Mouse (Mus musculus) urinary bladder, postnatal 4 days (tissue): Measurements from ENCODE around the gene Olfr1013.

Experiments used
- DNase-seq, 2 experiments: peaks; one replicate each; pipeline ENCODE4 v3.0.0; 2021 to 2022; ENCODE audit warnings: low spot score in 2 of 2

Olfr1013 gene

GRCm38 (mm10) chr2:85766798-85767197 lies at the start of gene Olfr1013:
Olfr1013 (plus strand) TSS chr2:85767098.
- DNase-seq = no peak

DNA sequence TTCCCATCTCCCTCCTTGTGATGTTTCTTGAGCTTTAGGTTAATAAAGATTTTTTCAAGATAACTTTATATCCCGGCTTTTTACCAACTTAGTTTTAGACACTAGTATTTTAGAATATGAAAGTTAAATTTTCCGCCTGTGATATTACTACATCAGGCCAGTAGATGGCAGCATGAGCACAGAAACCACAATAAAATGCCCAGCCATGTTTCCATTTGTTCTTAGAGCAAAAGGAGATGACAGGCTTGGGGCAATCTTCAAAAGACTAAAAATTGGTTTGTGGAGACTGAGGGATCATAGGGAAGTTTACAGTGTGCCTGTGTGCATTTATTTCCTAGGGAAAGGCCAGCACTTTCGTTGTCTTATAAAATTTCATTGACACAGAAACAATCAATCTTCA lies 41.1 kb upstream of the Olfr1013 start:
- no peak for DNase-seq

- no peak for DNase-seq
These were observed 13.1 kb upstream of the Olfr1013 start for GRCm38 (mm10) chr2:85753822-85754221.

- no peak for DNase-seq
These were observed 4.2 kb upstream of the Olfr1013 start, which contains the start of gene Olfr1012 for GRCm38 (mm10) chr2:85762666-85763065. Olfr1012 (minus strand) TSS chr2:85762766.

- DNase-seq = no peak
These were observed 5.5 kb downstream of the Olfr1013 start, which contains the start of gene Olfr1014 for GRCm38 (mm10) chr2:85772413-85772812. Olfr1014 (plus strand) TSS chr2:85772713.

DNA sequence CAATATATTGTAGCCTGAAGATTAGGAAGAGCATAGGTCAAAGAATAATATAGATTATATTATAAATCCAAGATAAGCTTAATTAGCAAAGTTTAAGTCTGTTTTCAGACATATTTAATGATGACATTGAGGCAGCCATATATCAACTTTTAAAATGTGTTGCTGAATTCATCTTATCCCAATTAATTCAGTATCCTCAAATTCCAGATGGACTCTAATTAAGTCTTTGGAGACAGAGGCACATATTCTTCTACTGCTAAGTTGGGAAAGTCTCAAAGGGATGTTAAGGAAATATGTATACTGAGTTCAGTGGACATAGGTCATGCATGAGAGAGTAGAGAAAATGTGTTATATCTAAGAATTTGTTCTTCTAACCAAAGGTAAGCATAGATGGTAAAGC lies 14.8 kb downstream of the Olfr1013 start, which contains the start of gene Olfr1015:
TSS of gene Olfr1015 (plus strand) at position 301 of the 400 bp plus-strand sequence.
- DNase-seq = no peak

DNA sequence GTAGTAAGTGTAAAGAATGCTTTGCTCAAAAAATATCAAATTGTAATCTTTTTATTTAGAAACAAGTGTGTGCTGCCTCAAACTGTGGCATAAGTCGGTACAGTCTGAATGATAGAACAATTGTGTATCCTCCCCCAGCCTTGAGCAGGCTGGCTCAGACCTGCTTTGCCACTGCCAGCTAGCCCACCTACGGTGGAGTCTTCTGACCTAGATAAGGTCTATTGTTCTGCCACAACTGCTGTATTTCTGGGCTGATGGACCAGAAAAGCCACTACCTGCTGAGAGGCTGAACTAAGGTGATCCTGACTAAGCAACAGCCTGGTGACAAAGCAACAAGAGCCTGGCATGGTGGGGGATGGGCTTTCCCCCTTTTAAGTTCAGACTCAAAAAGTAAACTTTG lies 25.4 kb downstream of the Olfr1013 start:
- no peak for DNase-seq

DNA sequence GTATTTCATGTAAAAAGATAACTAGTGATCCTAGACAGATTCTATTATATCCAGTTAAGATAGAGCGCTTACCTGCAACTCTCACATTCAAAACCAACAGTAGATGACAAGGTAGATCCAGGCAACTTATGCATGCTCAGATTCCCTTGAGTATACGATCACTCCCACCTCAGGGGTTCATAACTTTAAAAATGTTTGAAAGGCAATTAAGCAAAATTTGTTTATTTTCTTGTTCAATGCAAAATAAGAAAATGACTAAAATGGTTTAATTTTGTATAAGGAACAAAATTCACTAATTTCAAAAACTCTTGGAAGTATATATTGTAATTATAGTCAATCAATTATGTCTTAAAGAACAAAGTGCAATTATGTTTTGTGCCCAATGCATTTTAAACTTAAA lies 35.5 kb downstream of the Olfr1013 start, which contains the start of gene Olfr1016:
TSS of gene Olfr1016 (minus strand) at position 101 of the 400 bp plus-strand sequence.
- DNase-seq = no peak

- no peak for DNase-seq
These were observed 37.6 kb downstream of the Olfr1013 start for GRCm38 (mm10) chr2:85804501-85804900.

DNA sequence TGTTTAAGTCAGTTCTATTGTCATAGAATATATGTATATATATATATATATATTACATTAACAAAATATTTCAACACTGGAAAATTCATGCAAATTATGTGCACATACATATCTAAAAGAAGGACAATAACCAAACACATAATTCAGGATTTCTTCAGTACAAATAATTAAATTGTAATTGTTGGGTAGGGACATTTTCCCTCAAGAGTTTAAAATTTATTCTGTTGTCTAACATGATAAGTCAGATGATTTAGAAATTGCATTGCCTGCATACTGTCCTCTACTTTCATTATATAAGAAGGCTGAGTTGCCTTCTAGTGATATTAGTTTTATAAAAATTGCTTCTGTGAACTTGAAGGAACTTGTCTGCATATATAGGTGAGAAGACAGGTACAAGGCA lies 51.3 kb downstream of the Olfr1013 start, which contains the start of gene Olfr1018:
TSS of gene Olfr1018 (plus strand) at position 301 of the 400 bp plus-strand sequence.
- DNase-seq = no peak
